Mouse (Mus musculus): ENCODE measurements around the gene Catsperz. TPM values are rescaled to one million over a fixed set of nuclear protein-coding genes. Genes with fewer than 3 reads are reported as not detected.

Catsperz gene
- total RNA-seq, 2 experiments from 2014 or later: 11.0 to 12.1 TPM

Small RNA genes lying within 50 kb of the gene (microRNA-seq; reads per million reads assigned to microRNA genes)
- gene Mir6990: 6.0 to 9.2 reads per million in 2 experiments

Other genes starting within 250 kb of the Catsperz start
- gene Rps6ka4, start 84.7 kb downstream of the Catsperz start, total RNA-seq (2021): 10 to 100 TPM; 32.0 to 34.7 TPM
- 10 to 100 TPM in 1 of 2 experiments, 1 to 10 TPM in 1; 7.5 to 11.9 TPM for gene Ccdc88b, start 67.2 kb downstream of the Catsperz start, total RNA-seq (2021)
- gene Trmt112, start 15.7 kb downstream of the Catsperz start, total RNA-seq (2021): 10 to 100 TPM; 40.7 to 43.9 TPM
- gene Prdx5, start 15.3 kb downstream of the Catsperz start, total RNA-seq (2021): 100 to 1,000 TPM; 384 to 436 TPM
- gene Esrra, start 3.6 kb downstream of the Catsperz start, total RNA-seq (2021): 10 to 100 TPM; 56.2 to 57.7 TPM
- gene Kcnk4, start 9.1 kb upstream of the Catsperz start, total RNA-seq (2021): 10 to 100 TPM; 18.4 to 20.2 TPM
- gene Bad, start 16.5 kb upstream of the Catsperz start, total RNA-seq (2021): 10 to 100 TPM; 42.7 to 44.5 TPM
- 100 to 1,000 TPM; 103 to 106 TPM for gene Gpr137, start 17.1 kb upstream of the Catsperz start, total RNA-seq (2021)
- 10 to 100 TPM; 63.3 to 69.8 TPM for gene Ppp1r14b, start 49.6 kb upstream of the Catsperz start, total RNA-seq (2021)
- 10 to 100 TPM; 14.8 to 16.0 TPM for gene Plcb3, start 51.1 kb upstream of the Catsperz start, total RNA-seq (2021)
- 10 to 100 TPM; 88.6 to 93.9 TPM for gene Fkbp2, start 55.1 kb upstream of the Catsperz start, total RNA-seq (2021)
- gene Vegfb, start 62.3 kb upstream of the Catsperz start, total RNA-seq (2021): 10 to 100 TPM; 83.2 to 85.2 TPM
- 10 to 100 TPM; 21.9 to 23.5 TPM for gene Dnajc4, start 67.2 kb upstream of the Catsperz start, total RNA-seq (2021)
- 10 to 100 TPM; 13.5 to 14.9 TPM for gene Nudt22, start 70.7 kb upstream of the Catsperz start, total RNA-seq (2021)
- 10 to 100 TPM; 16.1 to 18.8 TPM for gene Trpt1, start 70.8 kb upstream of the Catsperz start, total RNA-seq (2021)
- gene Fermt3, start 94.1 kb upstream of the Catsperz start, total RNA-seq (2021): 1 to 10 TPM; 4.3 to 4.6 TPM
- gene Stip1, start 114.6 kb upstream of the Catsperz start, total RNA-seq (2021): 100 to 1,000 TPM; 169 to 202 TPM
- gene Macrod1, start 131.4 kb upstream of the Catsperz start, total RNA-seq (2021): 10 to 100 TPM; 16.4 to 22.0 TPM
- gene Flrt1, start 180.3 kb upstream of the Catsperz start, total RNA-seq (2021): 10 to 100 TPM; 18.3 to 21.2 TPM